Mouse (Mus musculus): ENCODE measurements at regions not wholly inside any gene's neighbourhood (a gene's known extent, or its start where the extent isn't known, plus 50 kb on each side); places are given as distances from the start of the nearest gene placed in this dataset.

- TF ChIP-seq CTCF (conservative IDR thresholded peaks at IDR 0.05; ENCODE audit: insufficient read depth, insufficient read length, low read depth, low read length), result no peak
- no peak for TF ChIP-seq POLR2A (IDR thresholded peaks at IDR 0.05; ENCODE audit: low read depth, low read length)
These were observed 368.0 kb downstream of the Mllt3 start for GRCm38 (mm10) chr4:87665149-87665548.

Measured in kidney, adult 2 months (tissue).